Mouse (Mus musculus) MEL (cell line): Measurements from ENCODE around the gene Igfbp1. TPM values are rescaled to one million over a fixed set of nuclear protein-coding genes. Genes with fewer than 3 reads are reported as not detected.

Experiments used
- DNase-seq: peaks from one replicate; pipeline ENCODE4 v3.0.0; 2011; ENCODE audit warnings: low read depth, low spot score
- H3K27ac ChIP-seq: 2 replicates; pipeline ENCODE4 v1.5.1; 2012; ENCODE audit warnings: low read depth, mild to moderate bottlenecking, control low read depth, low read length, moderate library complexity; ENCODE audit not compliant: control insufficient read depth
- H3K27me3 ChIP-seq, 2 experiments: fragments of 150-350 bp in 1 of 2; sonication (generic) in 1 of 2; 2 replicates each; pipeline ENCODE4 v1.6.1; 2012; ENCODE audit warnings: low read length in 2 of 2, mild to moderate bottlenecking in 2 of 2, improper control_type of control experiment in 1 of 2, moderate library complexity in 1 of 2; ENCODE audit not compliant: insufficient read depth in 2 of 2, control insufficient read depth in 1 of 2
- H3K36me3 ChIP-seq, 2 experiments: 2 replicates each; pipeline ENCODE4 v1.6.1; 2012 to 2014; ENCODE audit warnings: low read length in 2 of 2, improper control_type of control experiment in 1 of 2, inconsistent platforms in 1 of 2, mild to moderate bottlenecking in 1 of 2; ENCODE audit not compliant: insufficient read depth in 2 of 2, control insufficient read depth in 1 of 2
- H3K4me1 ChIP-seq, 2 experiments: fragments of 150-350 bp in 1 of 2; sonication (generic) in 1 of 2; 2 replicates each; pipeline ENCODE4 v1.6.1; 2012; ENCODE audit warnings: low read length in 2 of 2, improper control_type of control experiment in 1 of 2, mild to moderate bottlenecking in 1 of 2; ENCODE audit not compliant: insufficient read depth in 2 of 2, control insufficient read depth in 1 of 2
- H3K4me3 ChIP-seq, 2 experiments: fragments of 150-350 bp in 1 of 2; sonication (generic) in 1 of 2; 2 replicates each; pipeline ENCODE4 v1.5.1; 2012; ENCODE audit warnings: low read depth in 2 of 2, low read length in 2 of 2, mild to moderate bottlenecking in 2 of 2, moderate library complexity in 2 of 2, control low read depth in 1 of 2, improper control_type of control experiment in 1 of 2; ENCODE audit not compliant: control insufficient read depth in 1 of 2, insufficient read depth in 1 of 2
- H3K79me2 ChIP-seq: 2 replicates; pipeline ENCODE4 v1.6.1; 2012; ENCODE audit warnings: mild to moderate bottlenecking, low read length, moderate library complexity; ENCODE audit not compliant: control insufficient read depth, poor library complexity, insufficient read depth
- H3K9ac ChIP-seq: 2 replicates; pipeline ENCODE4 v1.6.1; 2012; ENCODE audit warnings: low read depth, mild to moderate bottlenecking, control low read depth, low read length, moderate library complexity; ENCODE audit not compliant: control insufficient read depth, poor library complexity, severe bottlenecking
- H3K9me3 ChIP-seq: fragments of 150-350 bp; sonication (generic); replicated peaks from 2 replicates; pipeline ENCODE4 v1.6.1; 2012; ENCODE audit warnings: mild to moderate bottlenecking, low read length, improper control_type of control experiment, moderate library complexity; ENCODE audit not compliant: insufficient read depth
- CHD1 ChIP-seq: IDR thresholded peaks from 2 replicates; pipeline ENCODE4 v1.6.1; 2012; ENCODE audit warnings: low read depth, mild to moderate bottlenecking, inconsistent platforms, low read length, improper control_type of control experiment
- CHD2 ChIP-seq: IDR thresholded peaks from 2 replicates; pipeline ENCODE4 v1.6.1; 2011; ENCODE audit warnings: low read length, improper control_type of control experiment
- CTCF ChIP-seq, 3 experiments: IDR thresholded peaks in 2 of 3; conservative IDR thresholded peaks in 1 of 3; 2 replicates each; pipeline ENCODE4 v1.5.1; 2011 to 2012; ENCODE audit warnings: low read length in 3 of 3, low read depth in 2 of 3, mild to moderate bottlenecking in 2 of 3, improper control_type of control experiment in 1 of 3, inconsistent platforms in 1 of 3, mixed read lengths in 1 of 3, moderate library complexity in 1 of 3; ENCODE audit not compliant: control insufficient read depth in 1 of 3, insufficient read depth in 1 of 3, poor library complexity in 1 of 3, severe bottlenecking in 1 of 3
- ELF1 ChIP-seq: IDR thresholded peaks from 2 replicates; pipeline ENCODE4 v1.6.1; 2014; ENCODE audit warnings: low read depth, mild to moderate bottlenecking, inconsistent platforms, low read length, improper control_type of control experiment, moderate library complexity
- EP300 ChIP-seq, 2 experiments: IDR thresholded peaks; 2 replicates each; pipeline ENCODE4 v1.6.1; 2011; ENCODE audit warnings: improper control_type of control experiment in 2 of 2, low read length in 2 of 2, low read depth in 1 of 2, mild to moderate bottlenecking in 1 of 2
- ETS1 ChIP-seq: IDR thresholded peaks from 2 replicates; pipeline ENCODE4 v1.6.1; 2012; ENCODE audit warnings: low read depth, mild to moderate bottlenecking, inconsistent platforms, low read length, improper control_type of control experiment, moderate library complexity
- GABPA ChIP-seq: IDR thresholded peaks from 2 replicates; pipeline ENCODE4 v1.6.1; 2012; ENCODE audit warnings: low read depth, mild to moderate bottlenecking, inconsistent platforms, low read length, improper control_type of control experiment, moderate library complexity
- GATA1 ChIP-seq: IDR thresholded peaks from 2 replicates; pipeline ENCODE4 v1.6.1; 2011; ENCODE audit warnings: low read depth, low read length, improper control_type of control experiment
- KAT2A ChIP-seq: conservative IDR thresholded peaks from 2 replicates; pipeline ENCODE4 v1.6.1; 2012; ENCODE audit warnings: low read depth, low read length, improper control_type of control experiment, inconsistent platforms
- MAX ChIP-seq: IDR thresholded peaks from 2 replicates; pipeline ENCODE4 v1.6.1; 2011; ENCODE audit warnings: low read length, improper control_type of control experiment
- MAZ ChIP-seq: IDR thresholded peaks from 2 replicates; pipeline ENCODE4 v1.6.1; 2012; ENCODE audit warnings: low read depth, mild to moderate bottlenecking, inconsistent platforms, low read length, improper control_type of control experiment
- MYB ChIP-seq: IDR thresholded peaks from 2 replicates; pipeline ENCODE4 v1.6.1; 2011; ENCODE audit warnings: mild to moderate bottlenecking, low read depth, low read length, improper control_type of control experiment
- MYC ChIP-seq: IDR thresholded peaks from 2 replicates; pipeline ENCODE4 v1.6.1; 2011; ENCODE audit warnings: low read depth, mild to moderate bottlenecking, low read length, improper control_type of control experiment, moderate library complexity
- POLR2AphosphoS2 ChIP-seq: IDR thresholded peaks from 2 replicates; pipeline ENCODE4 v1.6.1; 2011; ENCODE audit warnings: low read length, improper control_type of control experiment
- POLR2AphosphoS5 ChIP-seq: IDR thresholded peaks from 2 replicates; pipeline ENCODE4 v1.6.1; 2012; ENCODE audit warnings: low read depth, borderline replicate concordance, mild to moderate bottlenecking, inconsistent platforms, low read length, moderate library complexity, mixed read lengths
- RCOR1 ChIP-seq: IDR thresholded peaks from 2 replicates; pipeline ENCODE4 v1.6.1; 2012; ENCODE audit warnings: low read depth, mild to moderate bottlenecking, inconsistent platforms, low read length, improper control_type of control experiment
- SIN3A ChIP-seq: IDR thresholded peaks from 2 replicates; pipeline ENCODE4 v1.6.1; 2012; ENCODE audit warnings: low read length, improper control_type of control experiment, inconsistent platforms
- TAL1 ChIP-seq: IDR thresholded peaks from 2 replicates; pipeline ENCODE4 v1.6.1; 2012; ENCODE audit warnings: mild to moderate bottlenecking, inconsistent platforms, low read length, moderate library complexity, mixed read lengths
- TCF12 ChIP-seq: IDR thresholded peaks from 2 replicates; pipeline ENCODE4 v1.6.1; 2014; ENCODE audit warnings: low read depth, mild to moderate bottlenecking, inconsistent platforms, low read length, improper control_type of control experiment, moderate library complexity
- USF1 ChIP-seq: IDR thresholded peaks from 2 replicates; pipeline ENCODE4 v1.6.1; 2014; ENCODE audit warnings: low read depth, mild to moderate bottlenecking, inconsistent platforms, low read length, improper control_type of control experiment, moderate library complexity
- USF2 ChIP-seq, 2 experiments: IDR thresholded peaks; 2 replicates each; pipeline ENCODE4 v1.6.1; 2011 to 2012; ENCODE audit warnings: improper control_type of control experiment in 2 of 2, low read length in 2 of 2, borderline replicate concordance in 1 of 2, inconsistent platforms in 1 of 2, low read depth in 1 of 2, mild to moderate bottlenecking in 1 of 2; ENCODE audit not compliant: insufficient read depth in 1 of 2
- ZC3H11A ChIP-seq: IDR thresholded peaks from 2 replicates; pipeline ENCODE4 v1.6.1; 2012; ENCODE audit warnings: low read depth, mild to moderate bottlenecking, inconsistent platforms, low read length, improper control_type of control experiment
- ZKSCAN1 ChIP-seq: IDR thresholded peaks from 2 replicates; pipeline ENCODE4 v1.6.1; 2012; ENCODE audit warnings: low read depth, mild to moderate bottlenecking, inconsistent platforms, low read length, improper control_type of control experiment, moderate library complexity
- ZNF384 ChIP-seq: IDR thresholded peaks from 2 replicates; pipeline ENCODE4 v1.6.1; 2012; ENCODE audit warnings: low read depth, mild to moderate bottlenecking, inconsistent platforms, low read length, improper control_type of control experiment
- polyA plus RNA-seq, 2 experiments: library from polyadenylated mRNA; stranded (reverse) in 1 of 2; unstranded in 1 of 2; fragments of >175 nt in 1 of 2; fragments of >200 nt in 1 of 2; gene quantifications; 2 replicates each; pipeline versions ENCODE4 v1.2.1 to v1.2.4; 2012; ENCODE audit warnings: low replicate concordance in 2 of 2, low read depth in 1 of 2; ENCODE audit not compliant: insufficient read length in 2 of 2, insufficient read depth in 1 of 2, missing spikeins in 1 of 2
- total RNA-seq: library from RNA; depleted of rRNA; stranded (reverse); fragments of 300-350 nt; gene quantifications from 2 replicates; pipeline ENCODE4 v1.2.3, GENCODE M21; 2012

The Igfbp1 gene
- total and polyA plus RNA-seq, 3 experiments: not detected

DNA sequence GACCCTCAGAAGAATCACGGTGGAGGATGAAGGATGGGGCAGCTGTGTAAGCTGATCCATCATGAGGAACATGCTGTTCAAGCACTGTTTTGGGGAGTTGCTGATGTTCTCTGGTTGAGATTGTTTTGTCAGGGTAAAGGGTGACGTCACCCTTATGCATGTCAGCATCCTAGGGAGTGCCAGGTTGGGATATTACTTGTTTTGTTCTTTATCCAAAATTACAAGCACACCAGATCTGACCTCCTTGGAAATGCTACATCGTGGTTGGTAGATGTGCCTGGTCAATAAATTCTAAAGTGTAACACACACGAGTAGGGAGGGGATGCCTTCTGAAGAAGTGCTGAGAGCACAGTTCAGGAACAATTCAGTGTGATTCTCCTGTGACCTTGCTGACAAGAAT, 41.2 kb upstream of the Igfbp1 start:
- H3K27me3 ChIP-seq: no peaks in the 10 kb centered on the region

DNA sequence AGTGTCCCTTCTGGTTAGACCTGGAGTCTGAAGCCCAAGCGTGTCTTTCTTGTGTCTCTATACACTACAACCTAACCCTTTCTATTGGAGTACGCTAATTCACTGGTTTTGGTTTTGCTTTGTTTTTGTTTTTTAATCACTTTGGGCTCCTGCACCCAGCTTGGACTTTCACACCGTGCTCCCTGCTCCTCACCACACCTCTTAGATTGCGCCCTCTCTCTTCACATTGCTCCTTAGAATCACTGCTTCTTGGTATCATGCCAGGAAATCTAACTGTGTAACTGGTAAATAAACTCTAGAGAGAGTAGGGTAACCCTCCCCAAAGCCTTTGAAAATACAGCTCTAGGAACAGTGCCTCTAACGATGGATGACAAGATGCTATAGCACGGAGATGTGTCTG, 39.4 kb upstream of the Igfbp1 start:
- Histone ChIP-seq H3K4me1 (no peaks in the 10 kb centered on the region), H3K4me3 (no peak overlapping the region), H3K79me2 (no peaks in the 10 kb centered on the region), H3K9me3 (no peaks in the 10 kb centered on the region)
- no peak for TF ChIP-seq TAL1
- TF ChIP-seq ZKSCAN1: no peak
- TF ChIP-seq EP300 (IDR thresholded peaks at IDR 0.05; ENCODE audit: low read depth in 1 of 2, low read length in 2 of 2): no peak
- no peak for TF ChIP-seq CHD2
- no peak for TF ChIP-seq POLR2AphosphoS5
- no peak for TF ChIP-seq ZC3H11A
- TF ChIP-seq CHD1: no peak
- TF ChIP-seq GABPA: no peak
- no peak for TF ChIP-seq ZNF384
- no peak for TF ChIP-seq SIN3A
- TF ChIP-seq MAZ: no peak
- no peak for TF ChIP-seq ELF1
- no peak for TF ChIP-seq KAT2A
- no peak for TF ChIP-seq MYC
- TF ChIP-seq POLR2AphosphoS2: no peak
- TF ChIP-seq, all 39 proteins: peak for 0
- no peak for DNase-seq
- Histone ChIP-seq H3K27ac (no peak overlapping the region), H3K27me3 (no peaks in the 10 kb centered on the region), H3K36me3 (no peaks in the 10 kb centered on the region), H3K9ac (no peak overlapping the region)

More for the DNA sequence above, 41.2 kb upstream of the Igfbp1 start:
- no peaks in the 10 kb centered on the region for H3K36me3 ChIP-seq
- no peak overlapping the region for H3K9ac ChIP-seq
- no peak for TF ChIP-seq ZNF384
- no peak for TF ChIP-seq CTCF (IDR thresholded peaks at IDR 0.05 in 2 of 3, conservative IDR thresholded peaks at IDR 0.05 in 1 of 3; ENCODE audit: control insufficient read depth in 1 of 3, insufficient read depth in 1 of 3, low read depth in 2 of 3, low read length in 3 of 3, poor library complexity in 1 of 3, severe bottlenecking in 1 of 3)
- TF ChIP-seq EP300 (IDR thresholded peaks at IDR 0.05; ENCODE audit: low read depth in 1 of 2, low read length in 2 of 2): no peak
- TF ChIP-seq KAT2A: no peak
- no peak for TF ChIP-seq MAX
- TF ChIP-seq USF1: no peak
- no peak for TF ChIP-seq CHD1
- no peak for TF ChIP-seq TCF12
- TF ChIP-seq SIN3A: no peak
- no peak for TF ChIP-seq RCOR1
- no peak for TF ChIP-seq POLR2AphosphoS2
- no peak for TF ChIP-seq USF2 (IDR thresholded peaks at IDR 0.05; ENCODE audit: borderline replicate concordance in 1 of 2, insufficient read depth in 1 of 2, low read depth in 1 of 2, low read length in 2 of 2)
- no peak for TF ChIP-seq GATA1
- TF ChIP-seq MYB: no peak
- no peak for TF ChIP-seq ETS1
- TF ChIP-seq, all 39 proteins: peak for 0
- Histone ChIP-seq H3K4me3 (no peak overlapping the region), H3K79me2 (no peaks in the 10 kb centered on the region), H3K9me3 (no peaks in the 10 kb centered on the region), H3K4me1 (no peaks in the 10 kb centered on the region), H3K27ac (no peak overlapping the region)
- DNase-seq: no peak
